Comparison of ENCODE assay signal across 12 mouse cellular contexts in the genomic region with DNA sequence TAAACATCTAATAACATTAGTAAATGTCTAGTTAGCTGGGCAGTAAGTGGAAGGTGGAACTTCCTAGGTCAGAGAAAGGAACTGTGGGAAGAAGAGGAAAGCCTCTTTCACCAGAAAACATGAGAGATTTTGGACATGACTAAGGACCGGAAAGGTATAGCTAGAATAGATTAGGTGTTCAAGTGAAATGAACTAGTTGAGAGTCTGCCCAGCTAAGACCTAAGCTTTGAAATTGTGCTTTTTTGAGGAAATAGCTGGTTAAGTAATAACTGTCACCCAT.
"Had no signal": no experiment of that assay in that cellular context is flagged by ENCODE, and none has a peak within 500 bp of the region (broad histone marks: within the 10 kb centered on the region; RNA-seq: fewer than 3 reads in every experiment).

No protein-coding gene starts in this region.

- DNase-seq: retina, postnatal 1 day; right cerebral cortex, adult 18-20 months; right cerebral cortex, postnatal 14 days; right cerebral cortex, postnatal 25 days; right cerebral cortex, postnatal 4 days; spleen, adult 18-20 months; thymus, adult 18-20 months; thymus, adult 2 months; thymus, postnatal 14 days; thymus, postnatal 25 days; thymus, postnatal 36 days; thymus, postnatal 4 days had no signal
